Mouse (Mus musculus) layer of hippocampus, adult 9-10 months (tissue): ENCODE measurements around the gene Magohb.

Source experiments
- DNase-seq: peaks from one replicate; pipeline ENCODE4 v3.0.0; 2022; ENCODE audit warnings: low spot score

Magohb gene

GRCm38 (mm10) chr6:131262009-131262408, 31.0 kb downstream of the Magohb start:
- no peak for DNase-seq

- no peak for DNase-seq
Observed at GRCm38 (mm10) chr6:131247206-131247605, 45.8 kb downstream of the Magohb start, which contains the start of gene Klra2. Gene Klra2, minus strand, starts transcription at chr6:131247362.

- DNase-seq = no peak
Observed at GRCm38 (mm10) chr6:131245081-131245480, 48.0 kb downstream of the Magohb start.
